Mouse (Mus musculus) stomach, postnatal 0 days (tissue): ENCODE data around the gene Lmbr1l. TPM values are rescaled to one million over a fixed set of nuclear protein-coding genes. Genes with fewer than 3 reads are reported as not detected.
"Not testable (repeated sequence)": the region's sequence is repeated elsewhere in the genome, so short reads cannot be mapped to it uniquely, and the experiment has no call there.

Experiments used
- ATAC-seq: fragments of 200-750 bp; cut with Nextera tagmentation; 2 replicates; pipeline ENCODE4 v1.8.0; 2017; ENCODE audit not compliant: low FRiP score, low TSS enrichment
- DNase-seq: peaks from one replicate; pipeline ENCODE4 v3.0.0-alpha.2; 2016; ENCODE audit warnings: low spot score
- H3K27ac ChIP-seq: fragments of 300-500 bp; sonication (generic); replicated peaks from 2 replicates; pipeline ENCODE4 v1.5.1; 2014; ENCODE audit warnings: mild to moderate bottlenecking, control low read depth
- H3K27me3 ChIP-seq: fragments of 300-500 bp; sonication (generic); 2 replicates; pipeline ENCODE4 v1.6.1; 2014; ENCODE audit warnings: low read length; ENCODE audit not compliant: control insufficient read depth, insufficient read depth
- H3K36me3 ChIP-seq: fragments of 300-500 bp; sonication (generic); 2 replicates; pipeline ENCODE4 v1.6.1; 2014; ENCODE audit warnings: low read length, mixed read lengths; ENCODE audit not compliant: control insufficient read depth, insufficient read depth
- H3K4me1 ChIP-seq: fragments of 300-500 bp; sonication (generic); replicated peaks from 2 replicates; pipeline ENCODE4 v1.6.1; 2014; ENCODE audit warnings: antibody characterized with exemption; ENCODE audit not compliant: control insufficient read depth, insufficient read depth
- H3K4me2 ChIP-seq: fragments of 300-500 bp; sonication (generic); replicated peaks from 2 replicates; pipeline ENCODE4 v1.6.1; 2014; ENCODE audit warnings: low read depth, mild to moderate bottlenecking, control low read depth, moderate library complexity
- H3K4me3 ChIP-seq: fragments of 300-500 bp; sonication (generic); 2 replicates; pipeline ENCODE4 v1.5.1; 2014; ENCODE audit warnings: low read depth, low read length, control low read depth
- H3K9ac ChIP-seq: fragments of 300-500 bp; sonication (generic); 2 replicates; pipeline ENCODE4 v1.6.1; 2014; ENCODE audit warnings: mild to moderate bottlenecking, low read length, control low read depth, mixed read lengths
- H3K9me3 ChIP-seq: fragments of 300-500 bp; sonication (generic); 2 replicates; pipeline ENCODE4 v1.6.1; 2016; ENCODE audit warnings: low read length; ENCODE audit not compliant: control insufficient read depth
- CTCF ChIP-seq: IDR thresholded peaks from 2 replicates; pipeline ENCODE4 v1.5.1; 2016; ENCODE audit warnings: antibody characterized with exemption, low read depth, mild to moderate bottlenecking, moderate library complexity
- EP300 ChIP-seq: optimal IDR thresholded peaks from 2 replicates; pipeline ENCODE3; 2016; ENCODE audit warnings: antibody characterized with exemption
- WGBS: fragments of 180-500 bp; shearing (Covaris S2); extraction: QIAGEN DNeasy Blood & Tissue Kit; methylation state at CpG from one replicate; pipeline ENCODE4 v1.1.7; 2014; 5-methylcytosine and 5-hydroxymethylcytosine counted together
- polyA plus RNA-seq: library from polyadenylated mRNA; unstranded; fragments of >200 nt; fragmentation: Nextera tagmentation; extraction: Ambion mirVana; gene quantifications from 2 replicates; pipeline ENCODE4 v1.2.1, GENCODE M21; 2015

The Lmbr1l gene
- polyA plus RNA-seq, 1 experiment from 2014 or later = 7.7 TPM

- Histone ChIP-seq H3K27me3 (no peaks in the 10 kb centered on the region), H3K27ac (no peak overlapping the region), H3K9me3 (no peaks in the 10 kb centered on the region), H3K36me3 (no peaks in the 10 kb centered on the region), H3K4me2 (no peak overlapping the region), H3K9ac (no peak overlapping the region), H3K4me1 (no peaks in the 10 kb centered on the region), H3K4me3 (no peak overlapping the region)
- TF ChIP-seq CTCF (no peak), EP300 (no peak)
- ATAC-seq (no peak), DNase-seq (no peak)
- 82% methylated on average over 5 of the region's 5 CpGs for WGBS
These were observed 3.5 kb upstream of the Lmbr1l start for GRCm38 (mm10) chr15:98921510-98921909.

- peak overlapping the region; percentile 90 for H3K4me3 ChIP-seq
- H3K4me2 ChIP-seq = peak overlapping the region; percentile 79
- not testable (repeated sequence) for H3K9me3 ChIP-seq, H3K36me3 ChIP-seq, ATAC-seq, H3K27me3 ChIP-seq, DNase-seq, H3K4me1 ChIP-seq
- peak overlapping the region; percentile 50; the same call in 1 of the 2 replicates for H3K9ac ChIP-seq
- peak overlapping the region; percentile 74 for H3K27ac ChIP-seq
- 16% methylated on average over 8 of the region's 8 CpGs for WGBS
These were observed 466 bp upstream of the Lmbr1l start for GRCm38 (mm10) chr15:98918499-98918895.

- Histone ChIP-seq H3K4me2 (peak overlapping the region; percentile 79), H3K9ac (peak overlapping the region; percentile 85), H3K27me3 (no peaks in the 10 kb centered on the region), H3K4me1 (no peaks in the 10 kb centered on the region), H3K4me3 (peak overlapping the region; percentile 90), H3K27ac (peak overlapping the region; percentile 96), H3K36me3 (0 out of 2 replicates have a peak, but pooled peaks cover 3% of the 10 kb centered on the region), H3K9me3 (no peaks in the 10 kb centered on the region)
- peak; percentile 54 for DNase-seq
- no peak for ATAC-seq
- TF ChIP-seq EP300 = no peak
- TF ChIP-seq CTCF = no peak
- 0% methylated on average over 13 of the region's 14 CpGs for WGBS
These were observed 940 bp downstream of the Lmbr1l start for GRCm38 (mm10) chr15:98917091-98917490.

GRCm38 (mm10) chr15:98916016-98916415 lies 2.0 kb downstream of the Lmbr1l start:
- ATAC-seq (no peak), DNase-seq (no peak)
- Histone ChIP-seq H3K9me3 (no peaks in the 10 kb centered on the region), H3K27ac (no peak overlapping the region), H3K9ac (peak overlapping the region; percentile 85; the same call in 1 of the 2 replicates), H3K36me3 (peaks cover 6% of the 10 kb centered on the region; the same call in 1 of the 2 replicates), H3K27me3 (no peaks in the 10 kb centered on the region), H3K4me3 (no peak overlapping the region), H3K4me2 (peak overlapping the region; percentile 79; the same call in 1 of the 2 replicates), H3K4me1 (no peaks in the 10 kb centered on the region)
- WGBS = 88% methylated on average over 4 of the region's 4 CpGs
- TF ChIP-seq EP300 = no peak
- TF ChIP-seq CTCF = no peak

- peaks cover 6% of the 10 kb centered on the region; the same call in 1 of the 2 replicates for H3K36me3 ChIP-seq
- H3K4me3 ChIP-seq = no peak overlapping the region
- H3K27me3 ChIP-seq = no peaks in the 10 kb centered on the region
- no peaks in the 10 kb centered on the region for H3K9me3 ChIP-seq
- no peak for DNase-seq
- TF ChIP-seq CTCF = no peak
- TF ChIP-seq EP300 = no peak
- no peak overlapping the region for H3K9ac ChIP-seq
- H3K4me1 ChIP-seq = no peaks in the 10 kb centered on the region
- H3K27ac ChIP-seq = no peak overlapping the region
- ATAC-seq = no peak
- no peak overlapping the region for H3K4me2 ChIP-seq
- 90% methylated on average over 6 of the region's 6 CpGs for WGBS
These were observed 3.1 kb downstream of the Lmbr1l start for GRCm38 (mm10) chr15:98914903-98915302.

GRCm38 (mm10) chr15:98904692-98905091 lies 13.3 kb downstream of the Lmbr1l start:
- H3K4me3 ChIP-seq = no peak overlapping the region
- DNase-seq (peak; percentile 35), ATAC-seq (no peak)
- no peaks in the 10 kb centered on the region for H3K9me3 ChIP-seq
- no peak overlapping the region for H3K9ac ChIP-seq
- H3K36me3 ChIP-seq = peaks cover 5% of the 10 kb centered on the region
- H3K27ac ChIP-seq = no peak overlapping the region
- H3K4me2 ChIP-seq = no peak overlapping the region
- no peaks in the 10 kb centered on the region for H3K4me1 ChIP-seq
- no peaks in the 10 kb centered on the region for H3K27me3 ChIP-seq
- TF ChIP-seq CTCF (peak; percentile 78), EP300 (no peak)
- 30% methylated on average over 10 of the region's 10 CpGs for WGBS
